Mouse (Mus musculus) MN1 (cell line): ENCODE results near the gene Fgf6.

Experiments used
- DNase-seq: peaks from one replicate; pipeline ENCODE4 v3.0.0-alpha.2; 2016; ENCODE audit warnings: low spot score

Fgf6 gene

DNA sequence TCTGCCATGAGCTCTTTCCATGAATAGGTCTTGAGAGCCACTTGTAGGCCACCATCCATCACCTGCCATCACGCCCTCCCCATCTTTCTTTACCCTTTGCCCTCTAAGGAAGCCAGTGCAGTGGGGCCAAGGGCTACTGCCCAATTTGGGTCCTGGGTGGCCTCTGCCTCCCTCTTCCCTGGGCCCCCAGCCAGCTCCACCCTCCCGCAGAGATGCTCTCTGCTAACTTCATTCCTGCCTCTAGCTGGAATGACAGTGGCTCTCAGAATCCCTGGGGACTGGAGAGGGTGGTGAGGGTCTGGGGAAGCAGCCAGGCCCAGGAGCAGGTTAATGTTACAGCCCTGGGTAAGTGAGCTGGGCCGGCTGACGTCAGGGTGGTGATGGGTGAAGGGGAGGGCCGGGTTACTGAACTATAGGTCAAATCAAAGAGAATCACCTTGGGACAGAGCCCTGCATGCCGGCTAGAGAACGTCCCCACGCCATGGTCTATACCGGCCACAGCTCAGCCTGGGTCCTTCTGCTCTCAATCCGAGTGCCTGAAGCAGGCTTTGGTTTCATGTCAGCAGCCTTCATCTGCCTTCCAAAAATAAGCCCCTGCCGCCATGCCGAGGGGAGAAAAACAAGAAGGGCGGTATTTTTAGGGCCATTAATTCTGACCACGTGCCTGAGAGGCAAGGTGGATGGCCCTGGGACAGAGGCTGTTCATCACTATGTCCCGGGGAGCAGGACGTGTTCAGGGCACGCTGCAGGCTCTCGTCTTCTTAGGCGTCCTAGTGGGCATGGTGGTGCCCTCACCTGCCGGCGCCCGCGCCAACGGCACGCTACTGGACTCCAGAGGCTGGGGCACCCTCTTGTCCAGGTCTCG, at the start of gene Fgf6:
Fgf6 (plus strand) TSS at position 681 of the 865 bp plus-strand sequence.
- DNase-seq, result no peak

DNA sequence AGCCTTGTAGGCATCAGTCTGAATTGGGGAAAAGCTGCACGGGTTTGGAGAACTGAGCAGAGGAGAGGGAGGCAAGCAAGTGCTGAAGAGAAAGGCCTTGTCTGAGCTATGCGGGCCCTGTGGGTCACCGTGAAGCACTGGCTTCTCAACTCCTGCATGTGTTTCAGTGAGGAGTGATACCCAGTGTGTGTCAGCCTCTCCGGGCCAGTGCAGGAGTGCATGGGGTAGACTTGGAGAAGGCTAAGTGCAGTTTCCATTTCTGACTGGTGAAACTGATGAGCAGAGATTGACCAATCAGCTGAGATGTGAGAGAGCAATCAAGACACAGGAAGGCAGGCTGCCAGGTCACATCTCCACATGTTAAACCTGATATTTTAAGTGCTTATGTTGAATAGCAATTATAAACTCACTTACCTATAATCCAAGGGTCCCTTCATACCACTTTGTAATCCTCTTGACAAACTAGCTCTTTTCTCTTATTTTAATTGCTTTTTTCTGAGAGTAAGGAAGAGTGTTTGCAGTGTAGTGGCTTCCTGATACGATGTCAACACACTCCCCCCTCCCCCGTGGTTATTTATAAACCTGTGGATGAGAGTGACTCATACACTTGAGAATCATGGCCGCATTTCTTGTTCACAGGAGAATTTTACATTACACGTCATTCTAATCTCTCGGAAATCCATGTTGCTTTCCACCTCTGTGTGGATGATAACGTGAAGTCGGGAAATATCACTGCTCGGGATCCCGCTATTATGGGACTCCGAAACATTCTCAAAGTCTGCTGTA, 49.0 kb upstream of the Fgf6 start:
- no peak for DNase-seq

DNA sequence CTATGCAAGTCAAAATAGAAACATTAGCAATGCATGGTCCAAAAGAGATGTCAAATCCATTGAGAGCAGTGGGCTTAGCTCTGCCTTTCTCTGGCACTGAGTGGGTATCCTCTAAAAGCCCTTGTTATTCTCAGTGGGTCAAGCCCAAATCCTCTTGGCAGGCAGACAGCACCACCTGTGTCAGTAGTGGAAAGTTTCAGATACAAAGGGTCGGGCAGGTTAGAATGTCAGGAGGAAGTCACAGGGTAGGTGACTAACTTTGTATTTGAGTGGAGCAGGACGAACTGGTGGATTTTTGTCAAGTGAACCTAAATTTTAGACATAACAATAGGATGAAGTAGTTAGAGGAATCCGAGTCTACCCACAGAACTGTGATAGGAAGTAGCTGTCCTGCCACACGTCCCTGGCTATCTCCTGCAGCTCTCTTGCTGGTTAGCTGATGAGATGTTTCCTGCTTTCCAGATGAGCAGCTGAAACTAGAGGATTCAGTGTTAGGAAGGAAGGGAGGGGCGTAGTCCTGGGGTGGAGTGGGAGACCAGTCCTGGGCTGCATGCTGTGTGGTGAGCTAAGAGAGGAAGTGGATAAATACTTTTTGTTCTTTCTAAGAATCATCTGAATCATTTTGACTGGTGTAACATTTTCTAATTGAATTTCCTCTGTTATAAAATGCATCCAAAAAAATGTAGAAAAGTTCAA, 33.7 kb upstream of the Fgf6 start:
- no peak for DNase-seq

DNA sequence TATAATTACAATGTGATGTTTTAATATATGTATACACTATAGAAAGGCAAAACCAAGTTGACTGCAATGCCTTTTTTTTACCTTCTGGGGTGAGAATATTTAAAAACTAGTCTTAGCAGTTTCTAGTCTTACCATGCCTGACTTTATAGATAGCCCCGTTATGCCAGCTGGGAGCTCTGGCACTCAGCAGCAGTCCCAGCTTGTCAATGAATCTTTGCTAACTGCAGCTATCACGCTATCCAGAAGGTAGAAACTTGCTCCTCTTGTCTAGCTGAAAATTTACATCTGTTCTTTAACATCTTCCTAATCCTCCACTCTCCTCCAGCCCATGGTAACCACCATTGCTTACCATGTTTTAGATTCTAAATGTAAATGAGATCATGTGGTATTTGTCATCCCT, 21.7 kb upstream of the Fgf6 start:
- DNase-seq, result no peak

- no peak for DNase-seq
These were observed 19.9 kb upstream of the Fgf6 start for GRCm38 (mm10) chr6:126995494-126995893.

DNA sequence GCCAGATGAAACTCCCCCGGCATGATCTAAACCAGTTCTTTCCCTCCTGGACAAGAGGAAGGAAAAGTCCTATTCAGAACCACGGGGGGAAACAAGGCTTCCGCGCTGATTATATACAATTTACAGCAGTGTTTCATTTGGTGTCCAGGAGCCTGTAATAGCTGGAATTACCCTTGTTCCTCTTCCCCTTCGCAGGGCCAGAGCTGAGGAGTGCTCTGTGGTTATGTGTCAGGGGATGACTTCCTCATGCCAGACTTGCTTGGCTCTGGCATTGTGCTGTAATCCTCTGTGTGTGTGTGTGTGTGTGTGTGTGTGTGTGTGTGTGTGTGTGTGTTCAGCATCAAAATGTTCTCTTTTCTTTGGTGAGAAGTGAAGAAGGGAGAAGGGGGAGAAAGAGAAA, 19.0 kb upstream of the Fgf6 start:
- DNase-seq, result no peak

- DNase-seq, result no peak
These were observed 9.7 kb upstream of the Fgf6 start for GRCm38 (mm10) chr6:127005646-127006045.

GRCm38 (mm10) chr6:127006551-127006950, 8.8 kb upstream of the Fgf6 start:
- no peak for DNase-seq

DNA sequence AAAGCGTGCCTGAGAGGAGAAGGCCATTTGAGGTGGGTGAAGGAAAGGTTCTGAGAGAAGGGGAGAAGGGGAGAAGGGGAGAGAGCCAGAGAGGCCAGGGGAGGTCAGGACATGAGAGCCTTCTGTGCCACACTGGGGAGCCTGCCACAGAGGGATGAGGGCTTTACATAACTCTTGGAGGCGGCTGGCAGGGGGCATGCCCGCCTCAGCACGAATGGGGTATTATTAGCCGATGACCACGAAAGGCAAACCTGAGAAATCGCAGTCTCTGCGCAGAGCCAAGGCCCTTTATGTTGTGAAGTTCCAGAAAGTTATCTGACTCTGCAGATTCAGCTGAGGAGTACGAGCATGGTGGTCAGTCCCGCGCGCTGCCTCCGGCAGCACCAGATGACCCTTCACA, 5.4 kb upstream of the Fgf6 start:
- DNase-seq, result no peak

DNA sequence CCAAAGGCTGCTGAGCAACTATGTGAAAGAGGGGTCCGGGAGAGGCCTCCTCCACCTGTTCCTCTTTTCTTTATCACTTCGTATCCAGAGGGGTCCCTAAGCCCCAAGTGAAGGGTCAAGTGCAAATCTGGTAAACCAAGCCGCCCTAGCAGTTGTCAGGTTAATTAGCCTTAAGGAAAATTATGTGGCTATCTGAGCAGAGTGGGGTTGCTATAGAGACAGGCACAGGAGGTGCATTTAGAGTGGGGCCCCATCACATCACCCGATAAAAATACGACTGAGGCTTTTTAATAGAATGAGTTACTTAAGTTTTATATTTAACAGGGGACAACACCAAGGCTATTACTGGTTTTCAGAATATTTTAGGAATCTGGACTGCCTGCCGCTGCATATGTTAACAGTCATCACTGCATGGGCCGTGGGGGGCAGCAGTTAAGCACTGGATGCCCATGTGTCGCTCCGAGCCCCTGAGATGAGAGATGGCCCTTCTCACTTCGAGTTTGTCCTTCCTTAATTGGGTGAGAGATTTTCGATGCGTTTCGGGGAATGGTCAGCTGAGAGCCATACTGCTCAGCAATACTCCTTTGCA, 3.3 kb upstream of the Fgf6 start:
- no peak for DNase-seq

- no peak for DNase-seq
These were observed 3.9 kb downstream of the Fgf6 start for GRCm38 (mm10) chr6:127019254-127019653.

GRCm38 (mm10) chr6:127020431-127020830, 5.0 kb downstream of the Fgf6 start:
- no peak for DNase-seq

- DNase-seq, result no peak
These were observed 9.4 kb downstream of the Fgf6 start for GRCm38 (mm10) chr6:127024836-127025235.

DNA sequence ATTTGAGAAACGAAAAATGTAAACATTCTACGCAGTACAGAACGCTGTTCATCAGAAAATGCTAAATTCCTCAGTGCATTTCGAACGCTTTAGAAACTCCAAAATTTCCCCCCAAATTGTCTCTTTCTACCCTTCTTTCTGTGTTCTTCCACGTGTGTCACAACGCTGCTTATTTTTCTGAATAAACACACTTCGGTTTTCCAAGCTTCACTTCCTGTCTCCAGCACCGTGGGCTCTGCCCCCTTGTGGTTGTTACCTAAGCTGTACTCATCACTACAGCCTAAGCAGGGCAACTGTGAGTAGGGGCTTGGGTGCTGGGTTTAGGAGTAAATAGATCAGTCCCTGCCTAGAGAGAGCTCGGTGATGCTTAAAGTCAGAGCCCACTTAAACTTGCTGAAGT, 19.4 kb downstream of the Fgf6 start:
- DNase-seq, result peak; percentile 18

GRCm38 (mm10) chr6:127044909-127045308, 29.5 kb downstream of the Fgf6 start:
- DNase-seq, result no peak

DNA sequence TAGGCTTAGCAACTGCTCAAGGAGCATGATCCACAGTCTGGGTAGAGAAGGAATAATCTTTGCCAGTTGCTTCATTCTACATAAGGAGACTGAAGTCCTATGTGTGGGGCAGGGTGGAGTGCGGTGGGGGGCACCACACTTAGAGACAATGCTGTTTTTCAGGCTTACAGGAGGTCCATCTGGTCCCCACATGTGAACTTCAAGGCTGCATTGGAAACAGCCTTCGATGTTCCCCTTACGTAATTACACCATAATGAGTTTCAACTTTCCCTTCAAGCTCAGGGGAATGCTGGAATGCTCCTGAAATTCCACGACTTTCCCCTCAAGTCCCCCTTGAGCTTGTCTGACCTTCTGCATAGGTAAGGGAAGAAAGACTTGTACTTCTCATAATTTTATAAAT, 35.5 kb downstream of the Fgf6 start:
- no peak for DNase-seq

DNA sequence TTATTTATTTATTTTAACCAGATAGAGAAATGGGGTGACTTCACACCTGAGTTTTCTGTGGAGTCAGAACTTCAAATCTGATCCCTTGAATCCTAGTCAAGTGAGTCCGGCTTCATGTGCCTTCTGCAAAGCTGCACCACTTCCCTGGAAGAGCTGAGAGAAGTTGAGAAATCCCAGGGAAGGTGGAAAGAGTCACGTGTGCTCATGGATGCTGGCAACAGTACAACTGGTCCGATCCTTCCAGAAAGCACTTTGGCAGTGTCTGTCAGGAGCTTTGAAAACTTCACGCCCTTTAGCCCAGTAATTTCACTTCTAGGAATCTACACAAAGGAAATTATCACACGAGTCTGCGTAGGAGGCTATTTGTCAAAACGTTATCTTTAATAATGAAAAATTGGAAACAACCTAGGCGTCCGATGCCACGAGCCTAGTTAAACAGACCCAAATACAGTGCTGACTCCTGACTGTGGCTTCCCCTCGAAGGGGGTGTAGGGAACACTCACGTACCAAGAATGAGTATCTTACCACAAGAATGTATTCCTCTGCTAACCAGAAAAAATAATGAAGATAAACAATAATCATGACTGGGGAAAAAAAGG, 41.7 kb downstream of the Fgf6 start:
- DNase-seq, result no peak

- DNase-seq, result no peak
These were observed 44.6 kb downstream of the Fgf6 start for GRCm38 (mm10) chr6:127059975-127060374.

GRCm38 (mm10) chr6:127063915-127064314, 48.5 kb downstream of the Fgf6 start:
- DNase-seq, result no peak

DNA sequence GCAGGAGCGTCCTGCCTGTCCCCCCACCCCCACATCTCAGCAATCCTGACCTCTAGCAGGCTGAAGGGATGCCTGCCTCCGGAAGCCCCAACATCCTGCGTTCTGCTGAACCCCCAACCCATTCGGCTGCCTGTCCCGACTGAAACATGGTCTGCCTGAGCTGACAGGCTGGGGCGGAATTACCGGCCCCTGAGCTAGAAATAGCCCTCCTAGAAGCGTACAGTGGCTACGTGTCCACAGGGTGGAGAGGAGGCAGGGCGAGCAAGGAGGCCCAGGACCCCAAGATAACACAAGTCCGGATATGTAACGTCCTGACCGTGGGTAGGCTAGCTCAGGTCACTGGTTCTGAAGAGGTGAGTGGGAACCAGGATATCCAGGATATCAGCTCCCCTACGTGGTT, 49.4 kb downstream of the Fgf6 start:
- no peak for DNase-seq

DNA sequence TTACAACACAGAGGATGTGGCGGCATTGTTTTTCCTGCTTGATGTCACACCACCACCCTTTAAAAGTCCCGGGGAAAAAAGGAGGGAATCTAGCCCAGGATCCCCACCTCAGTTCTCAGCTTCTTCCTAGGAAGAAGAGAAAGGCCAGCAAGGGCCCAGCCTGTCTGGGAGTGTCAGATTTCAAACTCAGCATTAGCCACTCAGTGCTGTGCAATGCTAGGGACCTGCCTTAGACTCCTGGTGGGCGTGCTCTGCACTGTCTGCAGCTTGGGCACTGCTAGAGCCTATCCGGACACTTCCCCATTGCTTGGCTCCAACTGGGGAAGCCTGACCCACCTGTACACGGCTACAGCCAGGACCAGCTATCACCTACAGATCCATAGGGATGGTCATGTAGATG, 57.4 kb downstream of the Fgf6 start, which contains the start of gene Fgf23:
Fgf23 (plus strand) TSS at position 86 of the 400 bp plus-strand sequence.
- no peak for DNase-seq
